Mouse (Mus musculus) WW6 (cell line): ENCODE measurements around the gene Foxo6.

Source experiments
- DNase-seq: peaks from one replicate; pipeline ENCODE4 v3.0.0-alpha.2; 2013; ENCODE audit warnings: low read depth, low spot score

Gene Foxo6

GRCm38 (mm10) chr4:120287290-120288111, at the start of gene Foxo6:
TSS of gene Foxo6 (minus strand) at chr4:120287349.
- peak; percentile 94 for DNase-seq

- no peak for DNase-seq
Measured at GRCm38 (mm10) chr4:120334316-120334715, 47.2 kb upstream of the Foxo6 start.

DNA sequence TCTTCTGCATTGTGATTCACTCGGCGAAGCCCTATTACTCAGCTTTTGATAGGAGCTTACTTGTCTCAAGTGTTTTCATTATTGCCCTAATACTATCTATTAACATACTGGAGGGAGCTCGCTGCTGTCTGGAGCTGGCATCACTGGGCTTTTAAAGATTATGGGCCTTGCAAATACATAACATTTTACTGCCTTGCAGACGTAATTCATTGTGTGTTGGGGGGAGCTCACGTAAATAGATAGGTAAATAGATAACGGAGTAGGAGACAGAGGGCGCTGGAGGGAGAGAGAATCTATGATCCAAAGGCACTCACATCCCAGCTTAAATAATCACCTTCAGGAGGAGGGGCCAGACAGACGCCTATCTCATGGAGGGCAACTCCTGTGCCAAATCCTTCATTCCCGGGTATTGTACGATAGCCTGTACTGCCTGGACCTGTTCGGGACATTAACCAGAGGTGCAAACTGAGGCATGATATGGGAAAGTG, 45.8 kb upstream of the Foxo6 start:
- no peak for DNase-seq

- no peak for DNase-seq
Measured at GRCm38 (mm10) chr4:120332405-120332933, 45.3 kb upstream of the Foxo6 start.

- DNase-seq: no peak
Measured at GRCm38 (mm10) chr4:120331992-120332391, 44.8 kb upstream of the Foxo6 start.

- no peak for DNase-seq
Measured at GRCm38 (mm10) chr4:120331541-120331940, 44.4 kb upstream of the Foxo6 start.

GRCm38 (mm10) chr4:120325748-120326147, 38.6 kb upstream of the Foxo6 start:
- no peak for DNase-seq

GRCm38 (mm10) chr4:120325051-120325450, 37.9 kb upstream of the Foxo6 start:
- DNase-seq: no peak

- no peak for DNase-seq
Measured at GRCm38 (mm10) chr4:120323858-120324257, 36.7 kb upstream of the Foxo6 start.

- DNase-seq: no peak
Measured at GRCm38 (mm10) chr4:120323198-120323597, 36.0 kb upstream of the Foxo6 start.

- no peak for DNase-seq
Measured at GRCm38 (mm10) chr4:120317541-120317940, 30.4 kb upstream of the Foxo6 start.

DNA sequence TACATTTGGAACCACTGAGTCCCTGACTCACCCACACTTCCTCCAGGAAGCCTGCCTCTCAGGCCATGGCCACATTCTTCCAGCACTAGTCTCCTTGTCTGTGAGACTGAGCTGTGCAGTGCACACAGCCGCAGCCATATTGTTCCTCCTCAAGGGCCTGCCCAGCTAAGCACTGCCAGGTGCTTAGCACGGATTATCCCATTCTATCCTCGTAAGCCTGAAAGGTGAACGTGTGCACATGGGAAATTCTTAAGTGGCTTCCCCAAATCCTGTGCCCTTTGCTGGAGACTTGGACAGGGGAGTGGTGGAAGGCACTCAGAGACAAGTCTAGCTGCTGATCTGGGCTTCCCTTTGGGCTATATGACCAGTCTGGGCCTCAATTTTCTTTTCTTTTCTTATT, 29.6 kb upstream of the Foxo6 start:
- DNase-seq: no peak

GRCm38 (mm10) chr4:120314571-120314970, 27.4 kb upstream of the Foxo6 start:
- DNase-seq: no peak

DNA sequence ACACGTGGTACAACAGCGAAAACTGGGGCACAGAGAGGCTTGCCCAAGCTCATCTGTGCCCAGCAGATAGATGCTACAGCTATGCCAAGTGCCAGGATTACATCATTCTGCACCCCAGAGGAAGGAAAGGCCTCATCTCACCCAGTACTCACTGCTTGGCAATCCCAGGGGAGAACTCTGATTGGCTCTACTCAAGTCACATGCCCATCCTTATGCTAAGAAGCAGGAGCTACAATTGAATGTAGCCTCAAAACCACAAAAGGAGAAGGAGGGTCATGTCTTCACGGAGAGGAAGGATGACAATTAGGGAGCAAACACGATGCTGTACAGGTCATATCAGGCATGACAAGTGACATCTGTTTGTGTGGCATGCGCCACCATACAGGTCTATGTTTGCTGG, 26.2 kb upstream of the Foxo6 start:
- no peak for DNase-seq

- DNase-seq: no peak
Measured at GRCm38 (mm10) chr4:120304580-120304979, 17.4 kb upstream of the Foxo6 start.

- no peak for DNase-seq
Measured at GRCm38 (mm10) chr4:120299287-120299686, 12.1 kb upstream of the Foxo6 start.

GRCm38 (mm10) chr4:120291106-120291822, 4.1 kb upstream of the Foxo6 start:
- no peak for DNase-seq

- DNase-seq: no peak
Measured at GRCm38 (mm10) chr4:120290486-120290885, 3.3 kb upstream of the Foxo6 start.

GRCm38 (mm10) chr4:120289181-120289965, 2.2 kb upstream of the Foxo6 start:
- DNase-seq: no peak

- DNase-seq: no peak
Measured at GRCm38 (mm10) chr4:120286761-120287241, 348 bp downstream of the Foxo6 start.

DNA sequence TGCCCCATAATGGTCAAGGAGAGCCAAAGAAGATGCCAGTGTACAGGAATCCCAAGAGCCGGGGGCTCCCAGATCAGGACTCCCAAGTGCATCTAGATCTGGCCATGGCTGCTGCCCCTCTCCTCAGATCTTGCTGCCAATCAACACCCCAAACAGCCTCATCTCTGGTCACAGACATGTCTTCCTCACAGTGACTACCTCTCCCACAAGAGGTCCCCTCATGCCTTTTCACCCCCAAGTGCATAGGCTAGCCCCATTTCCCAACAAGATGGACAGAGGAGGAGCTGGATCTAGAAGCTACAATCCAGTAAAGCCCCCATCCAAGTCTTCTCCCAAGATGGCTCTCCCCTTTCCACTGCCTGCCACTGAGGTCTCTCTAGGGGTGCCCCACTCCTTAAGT, 1.4 kb downstream of the Foxo6 start:
- DNase-seq: no peak

GRCm38 (mm10) chr4:120285223-120285622, 1.9 kb downstream of the Foxo6 start:
- DNase-seq: no peak
